Mouse (Mus musculus): ENCODE measurements at regions not wholly inside any gene's neighbourhood (a gene's known extent, or its start where the extent isn't known, plus 50 kb on each side); places are given as distances from the start of the nearest gene placed in this dataset.

DNA sequence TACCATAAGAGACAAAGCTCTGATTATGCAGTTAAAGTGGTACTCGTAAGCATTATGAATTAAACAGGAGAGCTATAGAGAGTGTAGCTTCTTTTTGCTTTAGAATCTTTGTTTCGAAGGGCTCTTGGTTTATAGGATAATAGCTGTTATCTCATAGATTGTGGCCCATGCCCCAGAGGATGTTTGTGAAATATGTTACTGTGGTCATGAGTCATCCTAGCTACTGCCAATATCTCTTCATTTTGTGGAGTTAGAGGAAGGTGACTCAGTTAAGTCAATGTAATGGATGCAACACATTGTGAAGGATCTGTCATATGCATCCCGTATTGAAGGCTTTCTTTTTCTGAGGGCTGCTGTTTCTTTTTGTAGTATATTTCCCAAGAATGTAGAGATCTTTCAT lies 582.2 kb upstream of the Zfp960 start:
- TF ChIP-seq EP300 (IDR thresholded peaks at IDR 0.05) (no peak), CTCF (IDR thresholded peaks at IDR 0.05) (no peak)
